Mouse (Mus musculus): ENCODE results near the gene Spred2. TPM values are rescaled to one million over a fixed set of nuclear protein-coding genes. Genes with fewer than 3 reads are reported as not detected.

Spred2 gene
- total RNA-seq, 2 experiments from 2014 or later = 85.1 to 102 TPM

GRCm38 (mm10) chr11:19922208-19922607 lies 2.0 kb upstream of the Spred2 start:
- DNase-seq (ENCODE audit: low spot score in 2 of 2) = no peak
- intact Hi-C loops (cut with DNase I) = loop anchor here (5.0 to 10.0 kb wide), 3 partner anchors 60 to 283 kb away; partner anchors contain the start of gene Rab1a

- peak; percentile 58 to 62 for DNase-seq (ENCODE audit: low spot score in 2 of 2)
- intact Hi-C loops (cut with DNase I) = loop anchor here (2.0 to 10.0 kb wide), 7 partner anchors 20 to 280 kb away; partner anchors contain the start of gene Rab1a
Observed at GRCm38 (mm10) chr11:19924757-19925148, 578 bp downstream of the Spred2 start.

GRCm38 (mm10) chr11:19925149-19925975 lies 1.2 kb downstream of the Spred2 start:
- DNase-seq (ENCODE audit: low spot score in 2 of 2) = peak; percentile 78 to 88
- intact Hi-C loops (cut with DNase I) = loop anchor here (2.0 to 10.0 kb wide), 5 partner anchors 19 to 279 kb away; partner anchors contain the start of gene Rab1a

GRCm38 (mm10) chr11:19925976-19926842 lies 2.0 kb downstream of the Spred2 start:
- intact Hi-C loops (cut with DNase I) = loop anchor here (2.0 to 10.0 kb wide), 6 partner anchors 19 to 407 kb away; partner anchors contain the start of genes Rab1a and Slc1a4

GRCm38 (mm10) chr11:19926843-19927120 lies 2.6 kb downstream of the Spred2 start:
- intact Hi-C loops (cut with DNase I) = loop anchor here (2.0 to 10.0 kb wide), 3 partner anchors 36 to 406 kb away; partner anchors contain the start of genes Rab1a and Slc1a4
- no peak for DNase-seq (ENCODE audit: low spot score in 2 of 2)

More at GRCm38 (mm10) chr11:19925976-19926842, 2.0 kb downstream of the Spred2 start:
- DNase-seq (ENCODE audit: low spot score in 2 of 2) = peak; percentile 49 to 53

- no peak for DNase-seq (ENCODE audit: low spot score in 2 of 2)
- intact Hi-C loops (cut with DNase I) = loop anchor here (5.0 to 10.0 kb wide), 2 partner anchors 34 to 276 kb away; partner anchors contain the start of gene Rab1a
Observed at GRCm38 (mm10) chr11:19928633-19929032, 4.5 kb downstream of the Spred2 start.

GRCm38 (mm10) chr11:19929087-19929865 lies 5.1 kb downstream of the Spred2 start:
- DNase-seq (ENCODE audit: low spot score in 2 of 2) = no peak
- intact Hi-C loops (cut with DNase I) = loop anchor here (5.0 to 10.0 kb wide), 2 partner anchors 33 to 276 kb away; partner anchors contain the start of gene Rab1a

GRCm38 (mm10) chr11:19931569-19932230 lies 7.5 kb downstream of the Spred2 start:
- no peak for DNase-seq (ENCODE audit: low spot score in 2 of 2)

GRCm38 (mm10) chr11:19932983-19933511 lies 8.9 kb downstream of the Spred2 start:
- intact Hi-C loops (cut with DNase I) = no loop called here
- no peak for DNase-seq (ENCODE audit: low spot score in 2 of 2)

More at GRCm38 (mm10) chr11:19931569-19932230, 7.5 kb downstream of the Spred2 start:
- intact Hi-C loops (cut with DNase I) = no loop called here

GRCm38 (mm10) chr11:19935524-19936354 lies 11.6 kb downstream of the Spred2 start:
- intact Hi-C loops (cut with DNase I) = no loop called here
- DNase-seq (ENCODE audit: low spot score in 2 of 2) = no peak

- no peak for DNase-seq (ENCODE audit: low spot score in 2 of 2)
- intact Hi-C loops (cut with DNase I) = no loop called here
Observed at GRCm38 (mm10) chr11:19938456-19939004, 14.4 kb downstream of the Spred2 start.

GRCm38 (mm10) chr11:19939305-19939730 lies 15.1 kb downstream of the Spred2 start:
- no peak for DNase-seq (ENCODE audit: low spot score in 2 of 2)
- intact Hi-C loops (cut with DNase I) = no loop called here

- DNase-seq (ENCODE audit: low spot score in 2 of 2) = no peak
- intact Hi-C loops (cut with DNase I) = no loop called here
Observed at GRCm38 (mm10) chr11:19939831-19940230, 15.7 kb downstream of the Spred2 start.

GRCm38 (mm10) chr11:19941156-19941777 lies 17.1 kb downstream of the Spred2 start:
- DNase-seq (ENCODE audit: low spot score in 2 of 2) = no peak
- intact Hi-C loops (cut with DNase I) = no loop called here

GRCm38 (mm10) chr11:19941978-19942377 lies 17.8 kb downstream of the Spred2 start:
- no peak for DNase-seq (ENCODE audit: low spot score in 2 of 2)
- intact Hi-C loops (cut with DNase I) = no loop called here

- intact Hi-C loops (cut with DNase I) = loop anchor here (2.0 kb wide), 1 partner anchor 19 kb away; the partner anchor contains the start of gene Spred2
- DNase-seq (ENCODE audit: low spot score in 2 of 2) = no peak
Observed at GRCm38 (mm10) chr11:19943753-19944152, 19.6 kb downstream of the Spred2 start.

GRCm38 (mm10) chr11:19944701-19945100 lies 20.5 kb downstream of the Spred2 start:
- peak; percentile 46 to 63 for DNase-seq (ENCODE audit: low spot score in 2 of 2)
- intact Hi-C loops (cut with DNase I) = loop anchor here (2.0 kb wide), 1 partner anchor 20 kb away; the partner anchor contains the start of gene Spred2

Data from left cerebral cortex, postnatal 36 days (tissue).